Mouse (Mus musculus): Measurements from ENCODE around the gene Prmt2. TPM values are rescaled to one million over a fixed set of nuclear protein-coding genes. Genes with fewer than 3 reads are reported as not detected.
A peak's percentile ranks its signal among the peaks of the same experiment; 100 is the strongest.

The Prmt2 gene
- polyA plus RNA-seq, 1 experiment, result 50.2 TPM

- H3K79me2 ChIP-seq (ENCODE audit: control insufficient read depth, insufficient read depth), result no peaks in the 10 kb centered on the region
- TF ChIP-seq MYOG (IDR thresholded peaks at IDR 0.05; ENCODE audit: control insufficient read depth, extremely low read depth, insufficient read length) (no peak), MYOD1 (IDR thresholded peaks at IDR 0.05; ENCODE audit: control insufficient read depth, insufficient read length, low read depth) (no peak), CTCF (IDR thresholded peaks at IDR 0.05; ENCODE audit: control insufficient read depth, insufficient read depth, insufficient read length) (no peak), FOSL1 (IDR thresholded peaks at IDR 0.05; ENCODE audit: insufficient read depth, low read length, poor library complexity, severe bottlenecking) (no peak)
- no peaks in the 10 kb centered on the region for H3K79me3 ChIP-seq (ENCODE audit: low read depth)
- no peak overlapping the region for H3ac ChIP-seq (ENCODE audit: control insufficient read depth, insufficient read length, low read depth)
- no peak overlapping the region for H3K4me3 ChIP-seq (ENCODE audit: insufficient read depth, poor library complexity, severe bottlenecking)
- H3K36me3 ChIP-seq (ENCODE audit: control insufficient read depth, insufficient read depth), result peaks cover 20% of the 10 kb centered on the region
- no peaks in the 10 kb centered on the region for H3K27me3 ChIP-seq (ENCODE audit: control insufficient read depth, insufficient read depth, insufficient read length)
These were observed 30.3 kb downstream of the Prmt2 start for GRCm38 (mm10) chr10:76207262-76207796.

GRCm38 (mm10) chr10:76203798-76204283, 33.8 kb downstream of the Prmt2 start:
- Histone ChIP-seq H3K4me3 (ENCODE audit: insufficient read depth, poor library complexity, severe bottlenecking) (no peak overlapping the region), H3K36me3 (ENCODE audit: control insufficient read depth, insufficient read depth) (peaks cover 13% of the 10 kb centered on the region), H3K27me3 (ENCODE audit: control insufficient read depth, insufficient read depth, insufficient read length) (no peaks in the 10 kb centered on the region), H3K79me3 (ENCODE audit: low read depth) (no peaks in the 10 kb centered on the region), H3K79me2 (ENCODE audit: control insufficient read depth, insufficient read depth) (no peaks in the 10 kb centered on the region), H3ac (ENCODE audit: control insufficient read depth, insufficient read length, low read depth) (peak overlapping the region; percentile 23)
- TF ChIP-seq CEBPB (IDR thresholded peaks at IDR 0.05; ENCODE audit: low read depth) (no peak), FOSL1 (IDR thresholded peaks at IDR 0.05; ENCODE audit: insufficient read depth, low read length, poor library complexity, severe bottlenecking) (no peak), MAX (IDR thresholded peaks at IDR 0.05) (no peak), MYOD1 (IDR thresholded peaks at IDR 0.05; ENCODE audit: control insufficient read depth, insufficient read length, low read depth) (no peak), CTCF (IDR thresholded peaks at IDR 0.05; ENCODE audit: control insufficient read depth, insufficient read depth, insufficient read length) (no peak), MYOG (IDR thresholded peaks at IDR 0.05; ENCODE audit: control insufficient read depth, extremely low read depth, insufficient read length) (no peak), USF1 (IDR thresholded peaks at IDR 0.05; ENCODE audit: low read depth) (no peak)

GRCm38 (mm10) chr10:76201978-76202377, 35.7 kb downstream of the Prmt2 start:
- no peaks in the 10 kb centered on the region for H3K36me3 ChIP-seq (ENCODE audit: control insufficient read depth, insufficient read depth)
- H3K79me2 ChIP-seq (ENCODE audit: control insufficient read depth, insufficient read depth), result no peaks in the 10 kb centered on the region
- no peak overlapping the region for H3ac ChIP-seq (ENCODE audit: control insufficient read depth, insufficient read length, low read depth)
- no peaks in the 10 kb centered on the region for H3K27me3 ChIP-seq (ENCODE audit: control insufficient read depth, insufficient read depth, insufficient read length)
- H3K4me3 ChIP-seq (ENCODE audit: insufficient read depth, poor library complexity, severe bottlenecking), result no peak overlapping the region
- no peak for TF ChIP-seq CEBPB (IDR thresholded peaks at IDR 0.05; ENCODE audit: low read depth)
- TF ChIP-seq FOSL1 (IDR thresholded peaks at IDR 0.05; ENCODE audit: insufficient read depth, low read length, poor library complexity, severe bottlenecking), result no peak
- no peak for TF ChIP-seq MYOG (IDR thresholded peaks at IDR 0.05; ENCODE audit: control insufficient read depth, extremely low read depth, insufficient read length)
- TF ChIP-seq CTCF (IDR thresholded peaks at IDR 0.05; ENCODE audit: control insufficient read depth, insufficient read depth, insufficient read length), result no peak
- TF ChIP-seq MYOD1 (IDR thresholded peaks at IDR 0.05; ENCODE audit: control insufficient read depth, insufficient read length, low read depth), result no peak
- TF ChIP-seq MAX (IDR thresholded peaks at IDR 0.05), result no peak
- TF ChIP-seq USF1 (IDR thresholded peaks at IDR 0.05; ENCODE audit: low read depth), result no peak
- no peaks in the 10 kb centered on the region for H3K79me3 ChIP-seq (ENCODE audit: low read depth)

GRCm38 (mm10) chr10:76201416-76201815, 36.2 kb downstream of the Prmt2 start:
- Histone ChIP-seq H3K4me3 (ENCODE audit: insufficient read depth, poor library complexity, severe bottlenecking) (no peak overlapping the region), H3K27me3 (ENCODE audit: control insufficient read depth, insufficient read depth, insufficient read length) (no peaks in the 10 kb centered on the region), H3K36me3 (ENCODE audit: control insufficient read depth, insufficient read depth) (no peaks in the 10 kb centered on the region), H3ac (ENCODE audit: control insufficient read depth, insufficient read length, low read depth) (no peak overlapping the region), H3K79me3 (ENCODE audit: low read depth) (no peaks in the 10 kb centered on the region), H3K79me2 (ENCODE audit: control insufficient read depth, insufficient read depth) (no peaks in the 10 kb centered on the region)
- TF ChIP-seq MYOG (IDR thresholded peaks at IDR 0.05; ENCODE audit: control insufficient read depth, extremely low read depth, insufficient read length) (no peak), USF1 (IDR thresholded peaks at IDR 0.05; ENCODE audit: low read depth) (no peak), MYOD1 (IDR thresholded peaks at IDR 0.05; ENCODE audit: control insufficient read depth, insufficient read length, low read depth) (no peak), CEBPB (IDR thresholded peaks at IDR 0.05; ENCODE audit: low read depth) (no peak), MAX (IDR thresholded peaks at IDR 0.05) (no peak), CTCF (IDR thresholded peaks at IDR 0.05; ENCODE audit: control insufficient read depth, insufficient read depth, insufficient read length) (no peak), FOSL1 (IDR thresholded peaks at IDR 0.05; ENCODE audit: insufficient read depth, low read length, poor library complexity, severe bottlenecking) (no peak)

GRCm38 (mm10) chr10:76188010-76188409, 49.7 kb downstream of the Prmt2 start:
- Histone ChIP-seq H3K79me2 (ENCODE audit: control insufficient read depth, insufficient read depth) (no peaks in the 10 kb centered on the region), H3K4me3 (ENCODE audit: insufficient read depth, poor library complexity, severe bottlenecking) (no peak overlapping the region), H3K79me3 (ENCODE audit: low read depth) (no peaks in the 10 kb centered on the region), H3K27me3 (ENCODE audit: control insufficient read depth, insufficient read depth, insufficient read length) (peaks cover 17% of the 10 kb centered on the region), H3K36me3 (ENCODE audit: control insufficient read depth, insufficient read depth) (no peaks in the 10 kb centered on the region), H3ac (ENCODE audit: control insufficient read depth, insufficient read length, low read depth) (no peak overlapping the region)
- TF ChIP-seq MYOD1 (IDR thresholded peaks at IDR 0.05; ENCODE audit: control insufficient read depth, insufficient read length, low read depth) (no peak), USF1 (IDR thresholded peaks at IDR 0.05; ENCODE audit: low read depth) (no peak), MAX (IDR thresholded peaks at IDR 0.05) (no peak), CEBPB (IDR thresholded peaks at IDR 0.05; ENCODE audit: low read depth) (no peak), MYOG (IDR thresholded peaks at IDR 0.05; ENCODE audit: control insufficient read depth, extremely low read depth, insufficient read length) (no peak), FOSL1 (IDR thresholded peaks at IDR 0.05; ENCODE audit: insufficient read depth, low read length, poor library complexity, severe bottlenecking) (no peak), CTCF (IDR thresholded peaks at IDR 0.05; ENCODE audit: control insufficient read depth, insufficient read depth, insufficient read length) (no peak)
